Mouse (Mus musculus): ENCODE data around the gene Uhrf1. TPM values are rescaled to one million over a fixed set of nuclear protein-coding genes. Genes with fewer than 3 reads are reported as not detected.

Gene Uhrf1
- polyA plus RNA-seq, 1 experiment from 2014 or later = 198 TPM

GRCm38 (mm10) chr17:56371029-56371660 lies 68.0 kb downstream of the Uhrf1 start:
- 51% methylated on average over 15 of the region's 15 CpGs for WGBS
- peaks cover 97% of the 10 kb centered on the region for H3K36me3 ChIP-seq
- no peak overlapping the region for H3K4me2 ChIP-seq
- no peak overlapping the region for H3K4me3 ChIP-seq (replicated peaks)
- no peak overlapping the region for H3K27ac ChIP-seq
- ATAC-seq (ENCODE audit: insufficient number of reproducible peaks, insufficient read depth, low FRiP score, low TSS enrichment, low read depth) = no peak
- H3K4me1 ChIP-seq (replicated peaks) = no peaks in the 10 kb centered on the region; the same call in 1 of the 2 replicates
- H3K9me3 ChIP-seq = no peaks in the 10 kb centered on the region
- no peaks in the 10 kb centered on the region for H3K27me3 ChIP-seq
- H3K9ac ChIP-seq (replicated peaks) = no peak overlapping the region

GRCm38 (mm10) chr17:56372109-56372508 lies 69.0 kb downstream of the Uhrf1 start:
- Histone ChIP-seq H3K27ac (no peak overlapping the region), H3K9me3 (no peaks in the 10 kb centered on the region), H3K4me3 (replicated peaks) (no peak overlapping the region), H3K27me3 (no peaks in the 10 kb centered on the region), H3K4me1 (replicated peaks) (no peaks in the 10 kb centered on the region; the same call in 1 of the 2 replicates), H3K36me3 (peaks cover 98% of the 10 kb centered on the region), H3K4me2 (no peak overlapping the region), H3K9ac (replicated peaks) (no peak overlapping the region)
- 74% methylated on average over 4 of the region's 4 CpGs for WGBS
- no peak for ATAC-seq (ENCODE audit: insufficient number of reproducible peaks, insufficient read depth, low FRiP score, low TSS enrichment, low read depth)

Other genes starting within 250 kb of the Uhrf1 start
- gene Ubxn6, start 228.3 kb upstream of the Uhrf1 start, polyA plus RNA-seq (2016; fragmentation: Nextera tagmentation; extraction: Ambion mirVana) = 42.0 and 46.4 TPM in 2 replicates
- 176 and 189 TPM in 2 replicates for gene Hdgfl2, start 223.7 kb upstream of the Uhrf1 start, polyA plus RNA-seq (2016; fragmentation: Nextera tagmentation; extraction: Ambion mirVana)
- gene Plin4, start 193.5 kb upstream of the Uhrf1 start, polyA plus RNA-seq (2016; fragmentation: Nextera tagmentation; extraction: Ambion mirVana) = 0.12 and 0.23 TPM in 2 replicates
- gene Plin5, start 185.7 kb upstream of the Uhrf1 start, polyA plus RNA-seq (2016; fragmentation: Nextera tagmentation; extraction: Ambion mirVana) = 0.10 TPM in 2 replicates
- 0.24 TPM in 1 of 2 replicates, not detected in the other for gene Lrg1, start 181.3 kb upstream of the Uhrf1 start, polyA plus RNA-seq (2016; fragmentation: Nextera tagmentation; extraction: Ambion mirVana)
- 3.1 and 3.3 TPM in 2 replicates for gene Sema6b, start 163.0 kb upstream of the Uhrf1 start, polyA plus RNA-seq (2016; fragmentation: Nextera tagmentation; extraction: Ambion mirVana)
- 8.3 and 9.5 TPM in 2 replicates for gene Tnfaip8l1, start 140.8 kb upstream of the Uhrf1 start, polyA plus RNA-seq (2016; fragmentation: Nextera tagmentation; extraction: Ambion mirVana)
- gene Mydgf, start 119.4 kb upstream of the Uhrf1 start, polyA plus RNA-seq (2016; fragmentation: Nextera tagmentation; extraction: Ambion mirVana) = 69.3 and 78.4 TPM in 2 replicates
- 36.2 and 37.7 TPM in 2 replicates for gene Dpp9, start 84.4 kb upstream of the Uhrf1 start, polyA plus RNA-seq (2016; fragmentation: Nextera tagmentation; extraction: Ambion mirVana)
- gene Fem1a, start 46.5 kb upstream of the Uhrf1 start, polyA plus RNA-seq (2016; fragmentation: Nextera tagmentation; extraction: Ambion mirVana) = 13.4 and 14.6 TPM in 2 replicates
- gene Ticam1, start 26.5 kb upstream of the Uhrf1 start, polyA plus RNA-seq (2016; fragmentation: Nextera tagmentation; extraction: Ambion mirVana) = 3.0 and 3.8 TPM in 2 replicates
- gene Plin3, start 10.4 kb upstream of the Uhrf1 start, polyA plus RNA-seq (2016; fragmentation: Nextera tagmentation; extraction: Ambion mirVana) = 62.7 and 71.7 TPM in 2 replicates
- gene Arrdc5, start 3.0 kb upstream of the Uhrf1 start, polyA plus RNA-seq (2016; fragmentation: Nextera tagmentation; extraction: Ambion mirVana) = not detected in 2 replicates
- 53.1 and 54.3 TPM in 2 replicates for gene Kdm4b, start 22.7 kb downstream of the Uhrf1 start, polyA plus RNA-seq (2016; fragmentation: Nextera tagmentation; extraction: Ambion mirVana)
- 113 and 126 TPM in 2 replicates for gene Ptprs, start 173.2 kb downstream of the Uhrf1 start, polyA plus RNA-seq (2016; fragmentation: Nextera tagmentation; extraction: Ambion mirVana)
- not detected in 2 replicates for gene Znrf4, start 209.1 kb downstream of the Uhrf1 start, polyA plus RNA-seq (2016; fragmentation: Nextera tagmentation; extraction: Ambion mirVana)

Measured in limb, embryonic 12.5 days (tissue).